Mouse (Mus musculus) liver, embryonic 15.5 days (tissue): Measurements from ENCODE around the gene Purb. TPM values are rescaled to one million over a fixed set of nuclear protein-coding genes. Genes with fewer than 3 reads are reported as not detected.

ENCODE experiments used
- microRNA-seq: library from miRNA; unstranded; fragments of <30 nt; microRNA quantifications from one replicate; pipeline ENCODE4, GENCODE M21; 2016
- polyA plus RNA-seq: library from polyadenylated mRNA; unstranded; fragments of >200 nt; fragmentation: Nextera tagmentation; extraction: Ambion mirVana; gene quantifications from 2 replicates; pipeline ENCODE4 v1.2.1, GENCODE M21; 2015

Gene Purb
- polyA plus RNA-seq, 1 experiment from 2014 or later: 7.6 TPM

Small RNA genes lying within 50 kb of the gene (microRNA-seq; reads per million reads assigned to microRNA genes)
- gene Gm22123: 0.76 reads per million

Other genes starting within 250 kb of the Purb start
- 0.06 and 0.13 TPM in 2 replicates for gene Npc1l1, start 245.8 kb downstream of the Purb start, polyA plus RNA-seq
- 44.0 and 44.1 TPM in 2 replicates for gene Ddx56, start 208.1 kb downstream of the Purb start, polyA plus RNA-seq
- gene Tmed4, start 201.0 kb downstream of the Purb start, polyA plus RNA-seq: 39.8 and 41.4 TPM in 2 replicates
- 89.7 and 97.6 TPM in 2 replicates for gene Ogdh, start 184.3 kb downstream of the Purb start, polyA plus RNA-seq
- gene Zmiz2, start 86.8 kb downstream of the Purb start, polyA plus RNA-seq: 3.5 and 4.3 TPM in 2 replicates
- gene Ppia, start 60.5 kb downstream of the Purb start, polyA plus RNA-seq: 2,223 and 2,518 TPM in 2 replicates
- 109 and 118 TPM in 2 replicates for gene H2afv, start 31.5 kb downstream of the Purb start, polyA plus RNA-seq
- gene Myo1g, start 45.0 kb upstream of the Purb start, polyA plus RNA-seq: 9.4 and 9.6 TPM in 2 replicates
- 40.1 and 43.9 TPM in 2 replicates for gene Ccm2, start 71.0 kb upstream of the Purb start, polyA plus RNA-seq
- gene Nacad, start 130.1 kb upstream of the Purb start, polyA plus RNA-seq: 5.2 and 5.3 TPM in 2 replicates
- gene Tbrg4, start 150.2 kb upstream of the Purb start, polyA plus RNA-seq: 31.0 and 33.3 TPM in 2 replicates
- gene Wap, start 162.7 kb upstream of the Purb start, polyA plus RNA-seq: not detected in 2 replicates
- 0.09 and 0.13 TPM in 2 replicates for gene Ramp3, start 182.6 kb upstream of the Purb start, polyA plus RNA-seq